Mouse (Mus musculus) retina, postnatal 7 days (tissue): ENCODE data around the gene Slc30a3.

Experiments used
- DNase-seq: peaks from one replicate; pipeline ENCODE4 v3.0.0-alpha.2; 2012; ENCODE audit warnings: low read depth, low spot score

Gene Slc30a3

DNA sequence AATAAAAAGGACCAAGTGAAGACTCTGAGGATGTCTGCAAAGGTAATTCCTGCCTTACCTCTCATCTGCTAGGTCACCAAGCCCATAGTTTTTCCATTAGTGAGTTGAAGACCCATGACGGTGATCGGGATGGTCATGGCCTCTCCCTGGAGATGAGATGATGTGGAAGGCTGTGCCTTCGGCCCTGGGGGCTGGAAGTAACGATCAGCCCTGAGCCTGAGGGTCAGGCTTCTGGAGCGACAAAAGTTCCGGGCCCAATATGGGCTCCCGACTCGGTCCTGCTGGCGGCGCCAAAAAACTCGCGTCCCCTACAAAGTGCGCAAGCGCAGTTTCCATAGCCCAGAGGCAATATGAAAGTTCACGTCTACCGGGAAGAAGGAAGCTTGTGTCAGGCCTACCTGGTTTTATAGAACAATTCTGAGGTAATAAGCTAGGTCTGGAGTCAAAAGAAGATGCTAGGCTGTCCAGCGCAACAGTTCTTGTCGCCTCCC, at the start of gene Slc30a3:
Gene Slc30a3 (minus strand): TSS at position 238 of the 491 bp plus-strand sequence.
- no peak for DNase-seq

GRCm38 (mm10) chr5:31154152-31154553, 46.1 kb upstream of the Slc30a3 start, which contains the start of gene Mpv17:
Mpv17 (minus strand) TSS chr5:31154251.
- peak; percentile 53 for DNase-seq

- DNase-seq = no peak
Measured at GRCm38 (mm10) chr5:31153516-31154151, 45.6 kb upstream of the Slc30a3 start.

GRCm38 (mm10) chr5:31151746-31152145, 43.7 kb upstream of the Slc30a3 start:
- no peak for DNase-seq

DNA sequence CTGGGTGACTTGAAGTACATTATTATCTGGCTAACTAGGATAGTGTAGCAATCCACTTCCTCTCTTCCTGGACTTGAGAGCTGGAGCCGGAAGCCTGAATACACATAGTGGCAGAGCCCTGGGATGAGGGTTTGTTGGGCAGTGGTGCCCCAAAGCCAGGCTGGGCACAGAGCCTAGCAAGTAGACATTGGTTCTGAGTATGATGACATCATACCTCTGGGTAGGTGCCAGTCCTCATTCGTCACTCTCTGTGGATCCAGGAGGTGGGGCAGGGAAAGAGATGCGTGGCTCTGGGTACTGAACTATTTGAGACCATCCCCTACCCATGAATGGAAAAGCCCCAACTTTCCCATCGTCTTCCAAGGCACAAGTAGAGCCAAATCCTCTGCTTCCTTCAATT, 41.7 kb upstream of the Slc30a3 start:
- no peak for DNase-seq

- DNase-seq = no peak
Measured at GRCm38 (mm10) chr5:31138968-31139425, 31.0 kb upstream of the Slc30a3 start.

DNA sequence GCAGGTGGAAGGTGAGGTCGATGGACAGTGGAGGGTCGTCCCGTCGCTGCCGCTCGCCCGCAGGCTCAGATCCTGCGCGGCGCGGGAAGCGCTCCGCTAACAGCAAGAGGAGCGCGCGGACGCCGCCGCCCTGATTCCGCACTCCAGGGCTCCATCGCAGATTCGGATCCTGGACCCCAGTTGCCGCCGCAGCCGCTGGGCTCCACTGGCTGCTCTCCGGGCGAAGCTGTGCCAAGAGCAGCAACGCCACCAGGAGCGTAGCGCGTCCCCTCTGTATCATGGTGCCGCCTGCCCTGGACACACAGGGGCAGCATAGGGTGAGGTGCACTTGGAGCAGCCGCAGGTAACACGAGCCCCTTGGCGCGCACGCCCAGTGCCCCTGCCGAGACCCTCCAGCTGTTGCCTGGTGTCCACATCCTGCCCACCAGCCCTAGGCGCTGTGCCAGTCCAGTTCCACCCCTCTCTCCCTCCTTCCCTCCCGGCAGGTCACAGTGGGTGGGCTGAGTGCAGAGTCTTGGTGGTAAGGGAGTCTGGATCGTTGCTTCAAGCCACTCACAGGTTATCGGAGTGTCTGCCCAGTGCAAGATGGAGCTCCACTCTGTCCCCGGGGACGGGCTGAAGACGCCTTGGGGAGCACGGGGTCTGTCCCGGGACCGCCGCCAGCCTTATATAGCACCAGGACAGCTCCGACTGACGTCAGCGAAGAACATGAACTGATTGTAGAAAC, 30.4 kb upstream of the Slc30a3 start, which contains the start of gene Ucn:
Gene Ucn (minus strand): TSS at position 589 of the 727 bp plus-strand sequence.
- DNase-seq = no peak

DNA sequence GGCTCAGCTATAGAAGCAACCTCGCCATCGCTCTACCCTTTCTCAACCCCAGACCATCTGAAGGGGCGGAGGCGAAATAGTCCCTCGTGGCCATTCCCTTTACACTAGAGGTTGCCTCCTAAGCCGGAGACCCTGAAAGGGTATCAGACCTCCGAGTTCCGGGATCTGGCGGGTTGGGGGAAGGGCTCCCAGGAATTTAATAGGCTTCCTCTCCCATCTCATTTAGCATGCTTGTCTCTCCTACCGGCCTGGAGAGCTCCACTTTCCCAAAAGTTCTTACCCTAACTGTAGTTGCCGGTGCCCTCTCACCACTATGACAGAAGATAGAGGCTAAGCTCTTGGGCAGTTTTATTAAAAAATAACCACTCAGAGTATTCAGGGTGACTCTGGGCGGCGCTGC, 29.6 kb upstream of the Slc30a3 start:
- DNase-seq = no peak

DNA sequence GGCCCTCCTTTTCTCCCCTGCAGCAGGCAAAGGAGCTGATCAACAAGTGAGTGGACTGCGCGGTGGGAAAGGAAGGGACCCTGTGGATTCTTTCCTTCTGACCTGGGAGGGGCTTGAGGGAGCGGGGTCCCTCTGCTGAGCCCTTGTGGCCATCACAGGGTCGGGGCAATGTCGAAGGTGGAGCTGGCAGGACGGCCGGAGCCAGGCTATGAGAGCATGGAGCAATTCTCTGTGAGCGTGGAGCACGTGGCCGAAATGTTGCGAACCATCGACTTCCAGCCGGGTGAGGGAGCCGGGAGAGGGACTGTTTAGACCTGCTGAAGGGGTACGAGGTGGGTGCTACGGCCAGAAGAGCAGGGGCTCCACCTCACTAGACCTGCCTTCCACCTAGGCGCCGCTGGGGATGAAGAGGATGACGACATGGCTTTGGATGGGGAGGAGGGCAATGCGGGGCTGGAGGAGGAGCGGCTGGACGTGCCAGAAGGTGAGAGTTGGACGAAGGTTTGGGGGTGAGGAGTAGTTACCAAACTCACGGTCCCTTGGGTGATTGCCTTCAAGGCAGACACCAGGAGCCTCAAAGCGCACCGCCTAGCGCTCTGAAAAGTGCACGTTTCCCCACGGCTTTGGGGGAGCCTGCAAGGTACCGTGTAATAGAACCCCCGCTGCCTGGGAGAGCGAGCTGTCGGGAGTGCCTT, 28.8 kb upstream of the Slc30a3 start:
- DNase-seq = no peak

DNA sequence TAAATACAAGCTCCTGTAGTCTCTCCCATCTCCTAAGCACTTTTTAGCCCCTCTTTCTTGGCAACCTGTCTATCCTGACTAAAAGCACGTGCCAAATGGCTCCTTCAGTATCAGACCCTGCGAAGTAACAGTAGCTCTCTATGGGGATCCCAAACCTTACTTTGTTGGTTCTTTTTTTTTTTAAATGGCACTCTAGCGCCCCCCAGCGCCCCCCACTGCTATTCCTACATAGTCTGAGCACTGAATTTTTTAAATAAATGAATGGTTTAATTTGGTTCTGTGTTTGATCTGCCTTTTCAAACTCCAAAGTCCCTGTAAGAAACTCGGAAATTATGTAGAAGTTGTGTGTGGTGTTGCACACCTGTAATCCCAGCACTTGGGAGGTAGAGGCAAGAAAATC, 18.0 kb upstream of the Slc30a3 start:
- DNase-seq = no peak

- DNase-seq = no peak
Measured at GRCm38 (mm10) chr5:31123481-31123880, 15.4 kb upstream of the Slc30a3 start.

GRCm38 (mm10) chr5:31121111-31121510, 13.1 kb upstream of the Slc30a3 start:
- no peak for DNase-seq

- DNase-seq = no peak
Measured at GRCm38 (mm10) chr5:31116912-31117311, 8.9 kb upstream of the Slc30a3 start.

DNA sequence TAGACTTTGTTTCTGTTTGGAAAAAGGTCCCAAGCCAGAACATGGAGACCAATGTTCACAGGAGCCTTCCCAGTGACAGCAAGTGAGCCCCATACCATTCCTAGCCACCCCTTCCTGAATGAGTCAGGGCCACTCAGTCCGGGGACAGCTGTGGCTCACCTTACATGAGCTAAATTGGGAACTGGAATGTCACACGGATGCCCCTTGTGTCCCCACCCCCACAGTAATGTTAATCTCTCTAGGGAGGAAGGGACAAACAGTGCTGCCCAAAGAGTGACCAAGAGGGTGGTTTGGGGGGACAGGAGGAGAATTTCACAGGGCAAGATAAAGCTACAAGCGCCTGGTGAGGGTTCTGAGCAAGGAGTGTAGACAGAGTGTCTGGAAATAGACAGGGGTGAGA, 8.3 kb upstream of the Slc30a3 start, which contains the start of gene Trim54:
Gene Trim54 (plus strand): TSS at position 359 of the 400 bp plus-strand sequence.
- no peak for DNase-seq

DNA sequence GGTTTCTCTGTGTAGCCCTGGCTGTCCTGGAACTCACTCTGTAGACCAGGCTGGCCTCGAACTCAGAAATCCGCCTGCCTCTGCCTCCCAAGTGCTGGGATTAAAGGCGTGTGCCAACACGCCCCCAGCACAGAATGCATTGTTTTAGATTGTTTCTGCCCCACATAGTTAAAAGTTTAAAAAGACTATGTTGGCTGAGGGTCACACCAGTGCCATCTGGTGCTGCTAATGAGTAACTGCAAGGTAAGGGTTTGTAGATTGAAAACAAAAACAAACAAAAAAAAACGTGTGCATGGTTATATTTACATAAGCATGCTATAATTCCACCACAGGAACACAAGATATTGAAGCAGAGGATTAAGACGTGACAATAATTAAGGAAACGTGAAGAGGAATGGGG, 2.7 kb upstream of the Slc30a3 start:
- no peak for DNase-seq

- no peak for DNase-seq
Measured at GRCm38 (mm10) chr5:31105814-31106335, 2.2 kb downstream of the Slc30a3 start, which contains the start of gene Dnajc5g. Dnajc5g (plus strand) TSS chr5:31106285.

GRCm38 (mm10) chr5:31095711-31096480, 12.1 kb downstream of the Slc30a3 start:
- DNase-seq = no peak

GRCm38 (mm10) chr5:31094799-31095691, 13.0 kb downstream of the Slc30a3 start:
- no peak for DNase-seq

DNA sequence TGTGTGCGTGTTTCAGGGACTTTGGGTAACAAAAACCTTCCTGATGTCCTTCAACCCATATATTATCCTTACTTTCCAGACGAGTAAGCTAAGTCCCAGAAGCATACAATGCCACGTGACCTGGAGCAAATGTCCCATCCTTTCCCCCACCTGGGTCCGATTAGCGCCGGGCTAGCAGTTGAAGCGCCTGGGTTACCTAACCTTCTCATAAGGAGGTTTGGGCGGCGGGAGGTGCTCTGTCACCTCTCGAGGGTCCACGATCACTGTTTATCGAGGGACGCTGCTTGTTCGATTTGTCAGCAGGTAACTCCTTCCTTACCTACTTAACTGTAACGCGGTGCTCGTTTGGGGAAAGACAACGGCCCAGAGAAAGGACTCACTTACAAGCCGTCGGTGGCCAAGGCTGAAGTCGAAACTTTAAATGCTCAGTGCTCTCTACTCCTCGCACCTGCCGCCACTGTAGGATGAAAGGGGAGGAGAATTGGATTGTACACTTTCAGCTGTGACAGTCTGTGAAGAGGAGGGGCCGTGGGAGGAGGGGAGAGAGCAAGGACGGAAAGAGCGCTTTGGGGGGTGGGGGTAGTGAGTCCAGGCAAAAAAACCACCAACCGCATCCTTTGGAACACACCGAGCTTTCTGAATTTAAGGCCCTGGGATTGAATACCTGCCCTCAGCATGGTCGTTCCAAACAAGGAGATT, 13.8 kb downstream of the Slc30a3 start:
- DNase-seq = no peak
